Comparison of ENCODE assay signal across 18 mouse cellular contexts in the genomic region with DNA sequence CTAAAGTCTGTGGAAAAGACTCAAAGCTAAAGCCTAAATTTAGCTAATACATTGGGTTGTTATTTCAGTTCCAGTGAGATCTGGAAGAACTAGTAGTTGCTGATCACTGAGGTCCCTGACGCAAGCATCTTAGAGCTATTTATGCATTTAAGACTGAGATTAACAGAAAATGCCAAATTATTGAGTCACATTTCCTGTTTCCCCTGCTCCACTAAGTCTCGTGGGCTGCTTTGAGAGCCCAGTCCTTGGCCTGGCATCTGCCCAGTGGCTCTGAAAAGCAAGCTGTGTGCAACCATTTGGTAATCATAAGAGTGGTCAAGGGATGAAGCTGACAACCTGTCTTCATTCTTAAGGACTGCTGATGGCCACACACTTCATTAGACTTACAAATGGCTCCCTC. TPM values are rescaled to one million over a fixed set of nuclear protein-coding genes. Genes with fewer than 3 reads are reported as not detected.
DNase-seq lines count a peak whose midpoint lies in the region; ATAC-seq and TF ChIP-seq lines count a peak whose summit lies in the region.
"Had no signal": no experiment of that assay in that cellular context is flagged by ENCODE, and none has a peak within 500 bp of the region (broad histone marks: within the 10 kb centered on the region; RNA-seq: fewer than 3 reads in every experiment).

No protein-coding gene starts in this region.

- peak; percentile 89 for ATAC-seq in granulocyte monocyte progenitor cell, adult 5-6 weeks (replicated peaks; ENCODE audit: poor library complexity, severe bottlenecking)
- no peak for ATAC-seq in activated CD4-positive, CD25-positive, alpha-beta regulatory T cell, adult 4 months
- no peak for ATAC-seq in inflammation-experienced regulatory T-cells, adult 6 months
- ATAC-seq: forebrain, embryonic 15.5 days had no signal

- H3K4me1 ChIP-seq in kidney, adult 2 months (ENCODE audit: control insufficient read depth, insufficient read depth, low read length), result 0 out of 2 replicates have a peak, but pooled peaks cover 3% of the 10 kb centered on the region
- H3K4me1 ChIP-seq: forebrain, embryonic 15.5 days; hindbrain, embryonic 12.5 days; limb, embryonic 12.5 days had no signal

- DNase-seq in kidney, adult 2 months, result peak; percentile 4
- no peak for DNase-seq in kidney, adult 11 months
- peak; percentile 61 for DNase-seq in NIH3T3 (ENCODE audit: low read depth)
- peak; percentile 13 for DNase-seq in kidney, postnatal 14 days
- DNase-seq in adrenal gland, postnatal 25 days, result no peak
- DNase-seq: embryo, embryonic 11 days; spleen, adult 18-20 months; thymus, postnatal 14 days had no signal

- H3K4me3 ChIP-seq in kidney, adult 2 months (ENCODE audit: insufficient read depth, low read depth, low read length), result no peak overlapping the region
- H3K4me3 ChIP-seq: forebrain, embryonic 15.5 days; hindbrain, embryonic 12.5 days; layer of hippocampus, adult 2 months; limb, embryonic 12.5 days; midbrain, embryonic 10.5 days had no signal

- TF ChIP-seq CTCF in kidney, adult 2 months (conservative IDR thresholded peaks at IDR 0.05; ENCODE audit: insufficient read depth, insufficient read length, low read depth, low read length), result no peak

- no peaks in the 10 kb centered on the region for H3K36me3 ChIP-seq in kidney, adult 2 months (ENCODE audit: control insufficient read depth, insufficient read depth, low read length)
- H3K36me3 ChIP-seq: forebrain, embryonic 15.5 days; G1E; hindbrain, embryonic 12.5 days; limb, embryonic 12.5 days; midbrain, embryonic 10.5 days had no signal

- no peaks in the 10 kb centered on the region for H3K27me3 ChIP-seq in kidney, adult 2 months (replicated peaks; ENCODE audit: control insufficient read depth, insufficient read depth, low read length)
- H3K27me3 ChIP-seq: forebrain, embryonic 15.5 days; hindbrain, embryonic 12.5 days; limb, embryonic 12.5 days had no signal

- TF ChIP-seq POLR2A in kidney, adult 2 months (IDR thresholded peaks at IDR 0.05; ENCODE audit: low read depth, low read length), result no peak

- H3K27ac ChIP-seq in kidney, adult 2 months (ENCODE audit: insufficient read depth, low read depth, low read length), result no peak overlapping the region
- H3K27ac ChIP-seq: forebrain, embryonic 15.5 days; hindbrain, embryonic 12.5 days; layer of hippocampus, adult 2 months; limb, embryonic 12.5 days; midbrain, embryonic 10.5 days had no signal

- whole genome bisulfite sequencing in kidney, adult 2 months, result 38% methylated on average over 2 of the region's 2 CpGs

RNA-seq across cellular contexts. Expression of a gene that starts 8.3 kb away (rescaled TPM):
- 0.05 TPM in 1 of 2 replicates, not detected in the other for polyA plus RNA-seq in kidney, adult 2 months (2012; rRNA removed)
- 0.54 TPM in 1 of 2 replicates, not detected in the other for total RNA-seq in granulocyte monocyte progenitor cell, adult 5-6 weeks (2014; fragmentation: Nextera tagmentation)
- total RNA-seq in granulocyte monocyte progenitor cell, adult 5-6 weeks (2017), result not detected in 2 replicates
- not detected in 2 replicates for total RNA-seq in adrenal gland, postnatal 25 days (2021)
- polyA plus RNA-seq in activated CD4-positive, CD25-positive, alpha-beta regulatory T cell, adult 4 months (2017; shearing (Covaris generic)), result under 1 TPM in 1 of 2 experiments, not detected in 1; 0.29 TPM
- under 1 TPM; 0.26 to 0.33 (median 0.31) TPM for polyA plus RNA-seq in inflammation-experienced regulatory T-cells, adult 6 months (2017; shearing (Covaris generic))
- total RNA-seq: G1E; layer of hippocampus, adult 2 months had no signal
- polyA plus RNA-seq: brain, embryonic 14.5 days; forebrain, embryonic 15.5 days; G1E; hindbrain, embryonic 12.5 days; limb, embryonic 12.5 days; midbrain, embryonic 10.5 days had no signal

RNA-seq across cellular contexts. Expression of a gene that starts 27.8 kb away (rescaled TPM):
- not detected in 2 replicates for polyA plus RNA-seq in kidney, adult 2 months (2012; rRNA removed)
- not detected in 2 replicates for total RNA-seq in granulocyte monocyte progenitor cell, adult 5-6 weeks (2014; fragmentation: Nextera tagmentation)
- not detected in 2 replicates for total RNA-seq in granulocyte monocyte progenitor cell, adult 5-6 weeks (2017)
- not detected in 2 replicates for total RNA-seq in adrenal gland, postnatal 25 days (2021)
- not detected for polyA plus RNA-seq in activated CD4-positive, CD25-positive, alpha-beta regulatory T cell, adult 4 months (2017; shearing (Covaris generic))
- 1 to 10 TPM in 2 of 3 experiments, under 1 TPM in 1; 0.75 to 5.1 (median 3.6) TPM for polyA plus RNA-seq in inflammation-experienced regulatory T-cells, adult 6 months (2017; shearing (Covaris generic))
- total RNA-seq: G1E; layer of hippocampus, adult 2 months had no signal
- polyA plus RNA-seq: brain, embryonic 14.5 days; forebrain, embryonic 15.5 days; G1E; hindbrain, embryonic 12.5 days; limb, embryonic 12.5 days; midbrain, embryonic 10.5 days had no signal

Comparison
In these comparisons a context has a peak if more than half of its experiments do, and no peak if none do; other contexts are left out.
1. DNase-seq: peak in kidney, adult 2 months (single experiment), NIH3T3 (single experiment) and kidney, postnatal 14 days (single experiment); none in kidney, adult 11 months (single experiment) and adrenal gland, postnatal 25 days (single experiment).